In genomic region chr13:109233911-109234613, GRCm38 (mm10) we compare ENCODE assay signal across 12 mouse cellular contexts.
DNase-seq lines count a peak whose midpoint lies in the region; ATAC-seq lines count a peak whose summit lies in the region.
"Had no signal": no experiment of that assay in that cellular context is flagged by ENCODE, and none has a peak within 500 bp of the region (broad histone marks: within the 10 kb centered on the region; RNA-seq: fewer than 3 reads in every experiment).

No protein-coding gene starts in this region.

- no peaks in the 10 kb centered on the region for H3K36me3 ChIP-seq in heart, embryonic 12.5 days
- no peaks in the 10 kb centered on the region for H3K36me3 ChIP-seq in lung, embryonic 15.5 days
- H3K36me3 ChIP-seq: stomach, embryonic 15.5 days had no signal

- 46% methylated on average over 5 of the region's 5 CpGs for WGBS in heart, embryonic 12.5 days
- WGBS in lung, embryonic 15.5 days: 48% methylated on average over 5 of the region's 5 CpGs

- no peak overlapping the region for H3K27ac ChIP-seq in heart, embryonic 12.5 days (ENCODE audit: poor library complexity, severe bottlenecking)
- H3K27ac ChIP-seq in lung, embryonic 15.5 days: peak overlapping the region; percentile 34; the same call in 1 of the 2 replicates
- H3K27ac ChIP-seq: stomach, embryonic 15.5 days had no signal

- H3K4me1 ChIP-seq in heart, embryonic 12.5 days (replicated peaks): peaks cover 42% of the 10 kb centered on the region
- H3K4me1 ChIP-seq in lung, embryonic 15.5 days: peaks cover 22% of the 10 kb centered on the region

- ATAC-seq in heart, embryonic 12.5 days (ENCODE audit: insufficient number of reproducible peaks, low FRiP score): 0 out of 2 replicates have a peak, but pooled peaks have one; percentile 10
- ATAC-seq in lung, embryonic 15.5 days (ENCODE audit: borderline replicate concordance, extremely low read depth, low FRiP score, low TSS enrichment): no peak
- ATAC-seq: midbrain, embryonic 16.5 days had no signal

- H3K27me3 ChIP-seq in heart, embryonic 12.5 days (replicated peaks): no peaks in the 10 kb centered on the region
- H3K27me3 ChIP-seq in lung, embryonic 15.5 days: no peaks in the 10 kb centered on the region
- H3K27me3 ChIP-seq: stomach, embryonic 15.5 days had no signal

- no peak overlapping the region for H3K4me2 ChIP-seq in heart, embryonic 12.5 days
- no peak overlapping the region for H3K4me2 ChIP-seq in lung, embryonic 15.5 days
- H3K4me2 ChIP-seq: stomach, embryonic 15.5 days had no signal

- DNase-seq in heart, postnatal 4 days: no peak
- no peak for DNase-seq in lung, postnatal 14 days
- peak; percentile 62 for DNase-seq in brain, adult 2 months (ENCODE audit: low read depth, low spot score)
- peak; percentile 93 for DNase-seq in retina, postnatal 1 day
- no peak for DNase-seq in ovary, postnatal 10 days (ENCODE audit: low spot score)
- DNase-seq: cerebellum, adult 9-10 months; kidney, adult 11 months; thymus, postnatal 36 days had no signal

- no peak overlapping the region for H3K9ac ChIP-seq in heart, embryonic 12.5 days
- no peak overlapping the region for H3K9ac ChIP-seq in lung, embryonic 15.5 days
- H3K9ac ChIP-seq: stomach, embryonic 15.5 days had no signal

- no peaks in the 10 kb centered on the region for H3K9me3 ChIP-seq in heart, embryonic 12.5 days (replicated peaks)
- no peaks in the 10 kb centered on the region for H3K9me3 ChIP-seq in lung, embryonic 15.5 days
- H3K9me3 ChIP-seq: stomach, embryonic 15.5 days had no signal

- no peak overlapping the region for H3K4me3 ChIP-seq in heart, embryonic 12.5 days
- no peak overlapping the region for H3K4me3 ChIP-seq in lung, embryonic 15.5 days
- H3K4me3 ChIP-seq: stomach, embryonic 15.5 days had no signal

Comparison
In these comparisons a context has a peak if more than half of its experiments do, and no peak if none do; other contexts are left out.
1. DNase-seq: peak in brain, adult 2 months (single experiment) and retina, postnatal 1 day (single experiment); none in heart, postnatal 4 days (single experiment), lung, postnatal 14 days (single experiment) and ovary, postnatal 10 days (single experiment).